Comparison of ENCODE assay signal across 8 mouse cellular contexts in genomic region chr17:33919351-33920281, GRCm38 (mm10). TPM values are rescaled to one million over a fixed set of nuclear protein-coding genes. Genes with fewer than 3 reads are reported as not detected.
DNase-seq lines count a peak whose midpoint lies in the region; ATAC-seq and TF ChIP-seq lines count a peak whose summit lies in the region.

No protein-coding gene starts in this region.

- H3K79me2 ChIP-seq in C2C12 (ENCODE audit: control insufficient read depth, insufficient read depth) = peaks cover 39% of the 10 kb centered on the region

- DNase-seq in adrenal gland, adult (ENCODE audit: inconsistent age in 2 of 2, low spot score in 1 of 2) = peak; percentile 93 to 96
- peak; percentile 60 for DNase-seq in embryo, embryonic 9.5 days (ENCODE audit: extremely low spot score)
- peak; percentile 86 for DNase-seq in heart, adult 8-10 months (ENCODE audit: low spot score)
- peak; percentile 82 for DNase-seq in kidney, adult 18-20 months
- DNase-seq in natural killer cell, adult 2 months (ENCODE audit: low spot score in 2 of 2) = peak; percentile 94 to 95

- no peaks in the 10 kb centered on the region for H3K27me3 ChIP-seq in C2C12 (ENCODE audit: control insufficient read depth, insufficient read depth, insufficient read length)
- H3K27me3 ChIP-seq in liver, embryonic 16.5 days (ENCODE audit: control insufficient read depth, insufficient read depth, low read depth, low read length) = no peaks in the 10 kb centered on the region
- H3K27me3 ChIP-seq in testis, adult 2 months (ENCODE audit: control insufficient read depth, insufficient read depth, low read length) = no peaks in the 10 kb centered on the region

- no peak for TF ChIP-seq CTCF in C2C12 (IDR thresholded peaks at IDR 0.05; ENCODE audit: control insufficient read depth, insufficient read depth, insufficient read length)
- no peak for TF ChIP-seq CTCF in testis, adult 2 months (IDR thresholded peaks at IDR 0.05; ENCODE audit: control insufficient read depth, insufficient read depth, insufficient replicate concordance, low read depth, low read length)

- H3K36me3 ChIP-seq in C2C12 (ENCODE audit: control insufficient read depth, insufficient read depth) = peaks cover 19% of the 10 kb centered on the region
- peaks cover 16% of the 10 kb centered on the region for H3K36me3 ChIP-seq in liver, embryonic 16.5 days (ENCODE audit: control insufficient read depth, insufficient read depth)
- H3K36me3 ChIP-seq in testis, adult 2 months (ENCODE audit: control insufficient read depth, insufficient read depth, low read length) = peaks cover 2% of the 10 kb centered on the region; the same call in 1 of the 2 replicates

- H3K79me3 ChIP-seq in C2C12 (ENCODE audit: low read depth) = peaks cover 2% of the 10 kb centered on the region

- H3K4me2 ChIP-seq in liver, embryonic 16.5 days (ENCODE audit: low read depth, low read length) = peak overlapping the region; percentile 93

- peak; percentile 57 for ATAC-seq in liver, embryonic 16.5 days (ENCODE audit: low read depth)

- TF ChIP-seq POLR2A in testis, adult 2 months (IDR thresholded peaks at IDR 0.05; ENCODE audit: control insufficient read depth, low read depth, low read length) = peak; percentile 20; the same call in 1 of the 2 replicates

- WGBS in liver, embryonic 16.5 days (ENCODE audit: insufficient replicate concordance) = under 1% methylated on average over 52 of the region's 52 CpGs

- peak overlapping the region; percentile 68 for H3ac ChIP-seq in C2C12 (ENCODE audit: control insufficient read depth, insufficient read length, low read depth)

- H3K4me3 ChIP-seq in C2C12 (ENCODE audit: insufficient read depth, poor library complexity, severe bottlenecking) = peak overlapping the region; percentile 93
- H3K4me3 ChIP-seq in liver, embryonic 16.5 days (ENCODE audit: low read depth, low read length) = peak overlapping the region; percentile 86
- H3K4me3 ChIP-seq in testis, adult 2 months (ENCODE audit: control insufficient read depth, low read depth, low read length) = peak overlapping the region; percentile 92

- peak overlapping the region; percentile 93 for H3K27ac ChIP-seq in liver, embryonic 16.5 days (ENCODE audit: low read length)
- H3K27ac ChIP-seq in testis, adult 2 months (ENCODE audit: control insufficient read depth, insufficient read depth, low read depth, low read length) = peak overlapping the region; percentile 88

- peaks cover 17% of the 10 kb centered on the region for H3K9me3 ChIP-seq in liver, embryonic 16.5 days (replicated peaks; ENCODE audit: control insufficient read depth, low read length)

- peak overlapping the region; percentile 85 for H3K9ac ChIP-seq in liver, embryonic 16.5 days (ENCODE audit: low read depth, low read length)

- peaks cover 38% of the 10 kb centered on the region for H3K4me1 ChIP-seq in liver, embryonic 16.5 days (ENCODE audit: control insufficient read depth, low read depth, low read length)
- peaks cover 43% of the 10 kb centered on the region for H3K4me1 ChIP-seq in testis, adult 2 months (ENCODE audit: control insufficient read depth, insufficient read depth, low read length)

TF ChIP-seq in C2C12, 6 proteins besides CTCF, POLR2A, EP300 and RAD21:
- no peak for TF ChIP-seq MAX (IDR thresholded peaks at IDR 0.05)
- TF ChIP-seq USF1 (IDR thresholded peaks at IDR 0.05; ENCODE audit: low read depth) = peak; percentile 22
TF ChIP-seq in C2C12: peak in this region for 1.

RNA-seq across cellular contexts. Expression of gene Zbtb22, which starts 3.9 kb away (rescaled TPM):
- polyA plus RNA-seq in C2C12 (2012; fragmentation: generic; extraction: Trizol) = 30.3 TPM
- total RNA-seq in heart, adult 8-10 months (2022) = 10 to 100 TPM; 18.1 to 21.0 (median 19.3) TPM
- 7.8 and 9.1 TPM in 2 replicates for polyA plus RNA-seq in liver, embryonic 16.5 days (2015; fragmentation: Nextera tagmentation; extraction: Ambion mirVana)
- polyA plus RNA-seq in testis, adult 2 months (2012; rRNA removed) = 65.0 and 66.5 TPM in 2 replicates

RNA-seq across cellular contexts. Expression of gene Tapbp, which starts 3.9 kb away (rescaled TPM):
- polyA plus RNA-seq in C2C12 (2012; fragmentation: generic; extraction: Trizol) = 30.5 TPM
- total RNA-seq in heart, adult 8-10 months (2022) = 100 to 1,000 TPM in 2 of 4 experiments, 10 to 100 TPM in 2; 96.8 to 113 (median 105) TPM
- 31.0 and 34.6 TPM in 2 replicates for polyA plus RNA-seq in liver, embryonic 16.5 days (2015; fragmentation: Nextera tagmentation; extraction: Ambion mirVana)
- 71.7 and 80.8 TPM in 2 replicates for polyA plus RNA-seq in testis, adult 2 months (2012; rRNA removed)

RNA-seq across cellular contexts. Expression of gene Rgl2, which starts 9.7 kb away (rescaled TPM):
- polyA plus RNA-seq in C2C12 (2012; fragmentation: generic; extraction: Trizol) = 31.7 TPM
- total RNA-seq in heart, adult 8-10 months (2022) = 10 to 100 TPM; 29.8 to 35.1 (median 34.1) TPM
- polyA plus RNA-seq in liver, embryonic 16.5 days (2015; fragmentation: Nextera tagmentation; extraction: Ambion mirVana) = 7.8 and 9.0 TPM in 2 replicates
- polyA plus RNA-seq in testis, adult 2 months (2012; rRNA removed) = 83.4 and 93.0 TPM in 2 replicates

RNA-seq across cellular contexts. Expression of gene Daxx, which starts 10.4 kb away (rescaled TPM):
- polyA plus RNA-seq in C2C12 (2012; fragmentation: generic; extraction: Trizol) = 19.3 TPM
- 10 to 100 TPM; 11.5 to 16.2 (median 13.7) TPM for total RNA-seq in heart, adult 8-10 months (2022)
- 18.6 and 19.6 TPM in 2 replicates for polyA plus RNA-seq in liver, embryonic 16.5 days (2015; fragmentation: Nextera tagmentation; extraction: Ambion mirVana)
- 157 and 183 TPM in 2 replicates for polyA plus RNA-seq in testis, adult 2 months (2012; rRNA removed)

RNA-seq across cellular contexts. Expression of gene Platr17, which starts 14.7 kb away (rescaled TPM):
- not detected for polyA plus RNA-seq in C2C12 (2012; fragmentation: generic; extraction: Trizol)
- not detected for total RNA-seq in heart, adult 8-10 months (2022)
- polyA plus RNA-seq in liver, embryonic 16.5 days (2015; fragmentation: Nextera tagmentation; extraction: Ambion mirVana) = 0.21 and 0.54 TPM in 2 replicates
- not detected in 2 replicates for polyA plus RNA-seq in testis, adult 2 months (2012; rRNA removed)

Comparison
In these comparisons a context has a peak if more than half of its experiments do, and no peak if none do; other contexts are left out.
1. Peak in every context shown above with its lines: DNase-seq, ATAC-seq, H3K4me3 ChIP-seq and H3K27ac ChIP-seq.